Mouse (Mus musculus): Measurements from ENCODE around the gene Ube2b. TPM values are rescaled to one million over a fixed set of nuclear protein-coding genes. Genes with fewer than 3 reads are reported as not detected.

The Ube2b gene
- polyA plus RNA-seq, 1 experiment from 2014 or later, result 139 TPM

GRCm38 (mm10) chr11:52011541-52011940 is 11.0 kb upstream of the Ube2b start:
- H3K4me2 ChIP-seq (ENCODE audit: low read length), result no peak overlapping the region
- DNase-seq (ENCODE audit: low spot score) (no peak), ATAC-seq (replicated peaks; ENCODE audit: low FRiP score, low TSS enrichment, low read depth) (no peak)
- no peak overlapping the region for H3K4me3 ChIP-seq (ENCODE audit: low read depth, low read length)
- H3K27ac ChIP-seq (ENCODE audit: low read depth), result no peak overlapping the region
- H3K9me3 ChIP-seq (ENCODE audit: control insufficient read depth, low read length), result no peaks in the 10 kb centered on the region
- no peaks in the 10 kb centered on the region for H3K27me3 ChIP-seq (replicated peaks; ENCODE audit: control insufficient read depth, insufficient read depth, low read length)
- no peaks in the 10 kb centered on the region for H3K36me3 ChIP-seq (ENCODE audit: control insufficient read depth, insufficient read depth, low read length)
- H3K9ac ChIP-seq (ENCODE audit: low read length), result no peak overlapping the region
- no peaks in the 10 kb centered on the region for H3K4me1 ChIP-seq (replicated peaks; ENCODE audit: control insufficient read depth, insufficient read depth, low read length)
- 80% methylated on average over 5 of the region's 5 CpGs for WGBS

DNA sequence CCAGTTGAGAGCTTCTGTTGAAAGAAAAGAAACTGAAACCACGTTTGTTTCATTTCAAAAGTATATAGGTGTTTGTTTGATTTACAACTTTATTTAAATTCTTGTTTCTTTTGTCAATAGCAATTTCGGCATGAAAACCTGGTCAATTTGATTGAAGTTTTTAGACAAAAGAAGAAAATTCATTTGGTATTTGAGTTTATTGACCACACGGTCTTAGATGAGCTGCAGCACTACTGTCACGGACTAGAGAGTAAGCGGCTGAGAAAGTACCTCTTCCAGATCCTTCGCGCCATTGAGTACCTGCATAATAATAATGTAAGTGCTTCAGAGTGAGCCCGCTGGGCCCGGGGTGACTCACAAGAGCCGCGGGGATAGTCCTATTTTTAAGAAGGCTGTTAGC is 10.4 kb upstream of the Ube2b start:
- no peak overlapping the region for H3K4me3 ChIP-seq (ENCODE audit: low read depth, low read length)
- DNase-seq (ENCODE audit: low spot score), result no peak
- no peaks in the 10 kb centered on the region for H3K36me3 ChIP-seq (ENCODE audit: control insufficient read depth, insufficient read depth, low read length)

DNA sequence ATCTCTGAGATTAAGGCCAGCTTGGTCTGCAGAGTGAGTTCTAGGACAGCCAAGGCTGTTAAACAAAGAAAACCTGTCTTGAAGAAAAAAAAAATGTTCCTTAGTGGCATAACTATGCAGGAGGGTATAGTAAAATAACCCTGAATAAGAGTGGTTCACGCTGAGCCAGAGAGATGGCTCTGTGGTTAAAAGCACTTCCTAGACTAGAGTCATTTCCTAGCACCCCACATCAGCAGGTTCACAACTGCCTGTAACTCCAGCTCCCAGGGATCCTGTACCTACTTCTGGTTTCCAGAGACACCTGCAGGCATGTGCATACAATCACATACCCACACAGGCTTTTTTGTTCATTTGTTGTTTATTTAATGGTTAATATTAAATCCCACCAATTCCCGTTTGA is 5.0 kb upstream of the Ube2b start:
- ATAC-seq (replicated peaks; ENCODE audit: low FRiP score, low TSS enrichment, low read depth) (no peak), DNase-seq (ENCODE audit: low spot score) (no peak)
- Histone ChIP-seq H3K9ac (ENCODE audit: low read length) (0 out of 2 replicates have a peak overlapping the region, but pooled peaks have one; percentile 3), H3K36me3 (ENCODE audit: control insufficient read depth, insufficient read depth, low read length) (no peaks in the 10 kb centered on the region), H3K27ac (ENCODE audit: low read depth) (no peak overlapping the region), H3K4me2 (ENCODE audit: low read length) (peak overlapping the region; percentile 12; the same call in 1 of the 2 replicates), H3K27me3 (replicated peaks; ENCODE audit: control insufficient read depth, insufficient read depth, low read length) (no peaks in the 10 kb centered on the region), H3K4me1 (replicated peaks; ENCODE audit: control insufficient read depth, insufficient read depth, low read length) (peaks cover 10% of the 10 kb centered on the region), H3K4me3 (ENCODE audit: low read depth, low read length) (no peak overlapping the region), H3K9me3 (ENCODE audit: control insufficient read depth, low read length) (no peaks in the 10 kb centered on the region)
- WGBS, result 51% methylated on average over 2 of the region's 2 CpGs

More for the DNA sequence above, 10.4 kb upstream of the Ube2b start:
- H3K9me3 ChIP-seq (ENCODE audit: control insufficient read depth, low read length), result no peaks in the 10 kb centered on the region
- no peaks in the 10 kb centered on the region for H3K27me3 ChIP-seq (replicated peaks; ENCODE audit: control insufficient read depth, insufficient read depth, low read length)
- ATAC-seq (replicated peaks; ENCODE audit: low FRiP score, low TSS enrichment, low read depth), result no peak
- no peaks in the 10 kb centered on the region; the same call in 1 of the 2 replicates for H3K4me1 ChIP-seq (replicated peaks; ENCODE audit: control insufficient read depth, insufficient read depth, low read length)
- H3K27ac ChIP-seq (ENCODE audit: low read depth), result no peak overlapping the region
- no peak overlapping the region for H3K4me2 ChIP-seq (ENCODE audit: low read length)
- 88% methylated on average over 11 of the region's 11 CpGs for WGBS
- H3K9ac ChIP-seq (ENCODE audit: low read length), result no peak overlapping the region

GRCm38 (mm10) chr11:52003772-52004528 is 3.4 kb upstream of the Ube2b start, which contains the start of gene Cdkl3:
Gene Cdkl3, plus strand, starts transcription at chr11:52004221.
- Histone ChIP-seq H3K4me3 (ENCODE audit: low read depth, low read length) (peak within 1 kb of the TSS; percentile 83), H3K4me1 (replicated peaks; ENCODE audit: control insufficient read depth, insufficient read depth, low read length) (peaks cover 13% of the 10 kb centered on the region), H3K27me3 (replicated peaks; ENCODE audit: control insufficient read depth, insufficient read depth, low read length) (no peaks in the 10 kb centered on the region), H3K4me2 (ENCODE audit: low read length) (peak within 1 kb of the TSS; percentile 67), H3K9me3 (ENCODE audit: control insufficient read depth, low read length) (no peaks in the 10 kb centered on the region), H3K9ac (ENCODE audit: low read length) (peak within 1 kb of the TSS; percentile 73), H3K27ac (ENCODE audit: low read depth) (peak within 1 kb of the TSS; percentile 86), H3K36me3 (ENCODE audit: control insufficient read depth, insufficient read depth, low read length) (no peaks in the 10 kb centered on the region)
- ATAC-seq (replicated peaks; ENCODE audit: low FRiP score, low TSS enrichment, low read depth) (peak; percentile 88), DNase-seq (ENCODE audit: low spot score) (peak; percentile 91)
- WGBS, result under 1% methylated on average over 51 of the region's 51 CpGs

DNA sequence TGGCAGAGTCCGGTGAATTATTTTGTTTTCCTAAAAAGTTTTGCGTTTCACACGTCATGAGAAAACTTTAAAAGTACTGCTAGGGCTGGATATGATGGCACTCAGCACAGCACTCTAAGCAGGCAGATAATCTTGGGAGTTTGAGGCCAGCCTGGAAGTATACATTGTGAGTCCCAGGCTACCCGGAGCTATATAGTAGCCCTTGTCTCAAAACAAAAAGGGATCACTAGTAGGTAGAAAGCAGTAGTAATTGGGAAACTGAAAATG is 2.9 kb upstream of the Ube2b start:
- Histone ChIP-seq H3K4me1 (replicated peaks; ENCODE audit: control insufficient read depth, insufficient read depth, low read length) (peaks cover 18% of the 10 kb centered on the region), H3K36me3 (ENCODE audit: control insufficient read depth, insufficient read depth, low read length) (no peaks in the 10 kb centered on the region), H3K9ac (ENCODE audit: low read length) (peak overlapping the region; percentile 61), H3K9me3 (ENCODE audit: control insufficient read depth, low read length) (no peaks in the 10 kb centered on the region), H3K4me2 (ENCODE audit: low read length) (peak overlapping the region; percentile 67), H3K27ac (ENCODE audit: low read depth) (peak overlapping the region; percentile 86), H3K27me3 (replicated peaks; ENCODE audit: control insufficient read depth, insufficient read depth, low read length) (no peaks in the 10 kb centered on the region), H3K4me3 (ENCODE audit: low read depth, low read length) (peak overlapping the region; percentile 83)
- ATAC-seq (replicated peaks; ENCODE audit: low FRiP score, low TSS enrichment, low read depth) (no peak), DNase-seq (ENCODE audit: low spot score) (peak; percentile 63)
- WGBS, result 22% methylated on average over 4 of the region's 4 CpGs

DNA sequence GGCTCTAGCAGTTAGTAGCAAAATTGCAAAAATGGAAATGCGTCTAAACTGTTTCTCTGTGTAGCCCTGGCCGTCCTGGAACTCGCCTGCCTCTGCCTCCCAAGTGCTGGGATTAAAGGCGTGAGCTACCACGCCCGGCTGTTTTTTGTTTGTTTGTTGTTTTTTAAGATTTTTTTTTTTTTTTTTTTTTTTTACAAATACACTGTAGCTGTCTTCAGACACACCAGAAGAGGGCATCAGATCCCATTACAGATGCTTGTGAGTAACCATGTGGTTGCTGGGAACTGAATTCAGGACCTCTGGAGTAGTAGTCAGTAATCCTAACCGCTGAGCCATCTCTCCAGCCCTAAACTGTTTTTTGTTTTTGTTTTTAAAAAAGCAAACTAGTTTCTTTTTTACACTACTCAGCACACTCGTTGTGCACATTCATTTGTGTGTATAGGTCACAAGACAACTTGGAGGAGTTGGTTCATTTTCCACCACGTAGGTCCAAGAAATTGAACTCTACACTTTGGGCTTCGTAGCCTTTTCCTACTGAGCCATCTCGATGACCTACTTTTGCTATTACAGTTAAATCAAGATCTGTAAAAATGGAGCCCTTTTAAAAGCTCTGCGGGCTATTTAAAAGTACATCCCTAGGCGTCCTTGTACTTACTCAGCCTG is 2.4 kb upstream of the Ube2b start:
- no peak for ATAC-seq (replicated peaks; ENCODE audit: low FRiP score, low TSS enrichment, low read depth)
- Histone ChIP-seq H3K9me3 (ENCODE audit: control insufficient read depth, low read length) (no peaks in the 10 kb centered on the region), H3K27me3 (replicated peaks; ENCODE audit: control insufficient read depth, insufficient read depth, low read length) (no peaks in the 10 kb centered on the region), H3K27ac (ENCODE audit: low read depth) (peak overlapping the region; percentile 86), H3K4me3 (ENCODE audit: low read depth, low read length) (peak overlapping the region; percentile 83; the same call in 1 of the 2 replicates), H3K36me3 (ENCODE audit: control insufficient read depth, insufficient read depth, low read length) (no peaks in the 10 kb centered on the region), H3K4me1 (replicated peaks; ENCODE audit: control insufficient read depth, insufficient read depth, low read length) (peaks cover 23% of the 10 kb centered on the region), H3K9ac (ENCODE audit: low read length) (peak overlapping the region; percentile 61; the same call in 1 of the 2 replicates), H3K4me2 (ENCODE audit: low read length) (peak overlapping the region; percentile 67)
- no peak for DNase-seq (ENCODE audit: low spot score)
- 76% methylated on average over 13 of the region's 13 CpGs for WGBS

DNA sequence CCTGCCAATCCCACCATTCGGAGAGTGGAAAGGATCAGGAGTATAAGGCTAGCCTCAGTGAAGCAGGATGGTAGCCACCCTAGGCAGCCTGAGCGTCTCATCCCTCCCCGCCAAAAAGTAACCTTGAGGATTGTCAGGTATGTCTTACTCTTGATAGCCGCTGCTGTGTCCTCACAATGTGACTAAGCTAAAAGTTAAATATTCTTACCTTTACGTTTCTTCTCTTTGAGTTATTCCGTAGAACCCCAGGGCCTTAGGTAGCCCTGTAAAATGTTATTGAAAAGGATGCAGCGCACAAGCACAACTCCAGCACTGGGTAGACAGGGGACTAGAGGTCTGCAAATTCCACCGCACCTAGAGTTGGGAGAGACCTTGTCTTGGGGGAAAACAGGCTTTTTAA is 1.3 kb upstream of the Ube2b start:
- Histone ChIP-seq H3K9ac (ENCODE audit: low read length) (no peak overlapping the region), H3K27ac (ENCODE audit: low read depth) (no peak overlapping the region), H3K4me1 (replicated peaks; ENCODE audit: control insufficient read depth, insufficient read depth, low read length) (peaks cover 23% of the 10 kb centered on the region), H3K4me2 (ENCODE audit: low read length) (no peak overlapping the region), H3K9me3 (ENCODE audit: control insufficient read depth, low read length) (no peaks in the 10 kb centered on the region), H3K4me3 (ENCODE audit: low read depth, low read length) (no peak overlapping the region), H3K27me3 (replicated peaks; ENCODE audit: control insufficient read depth, insufficient read depth, low read length) (no peaks in the 10 kb centered on the region), H3K36me3 (ENCODE audit: control insufficient read depth, insufficient read depth, low read length) (peaks cover 11% of the 10 kb centered on the region)
- ATAC-seq (replicated peaks; ENCODE audit: low FRiP score, low TSS enrichment, low read depth) (no peak), DNase-seq (ENCODE audit: low spot score) (no peak)
- WGBS, result 90% methylated on average over 8 of the region's 8 CpGs

DNA sequence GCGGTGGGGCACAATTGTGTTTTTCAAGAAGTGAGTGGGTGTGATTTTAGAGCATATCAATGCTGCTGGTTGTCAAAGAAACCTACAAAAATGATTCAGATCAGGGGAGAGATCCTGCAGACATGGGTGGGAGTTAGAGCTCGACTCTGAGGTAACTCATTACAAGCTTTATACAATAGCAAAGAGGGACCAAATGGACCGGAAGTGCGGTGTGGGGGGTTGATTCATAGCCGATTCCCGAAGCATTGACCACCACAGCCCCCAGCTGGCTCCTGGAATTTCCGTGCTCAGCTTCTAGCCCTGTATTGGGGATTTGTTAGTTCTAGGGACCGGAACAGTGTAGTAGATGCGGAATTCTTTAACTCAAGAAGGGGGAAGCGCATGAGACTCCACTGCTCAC is 779 bp upstream of the Ube2b start:
- peak overlapping the region; percentile 61 for H3K4me2 ChIP-seq (ENCODE audit: low read length)
- peaks cover 23% of the 10 kb centered on the region for H3K4me1 ChIP-seq (replicated peaks; ENCODE audit: control insufficient read depth, insufficient read depth, low read length)
- no peaks in the 10 kb centered on the region for H3K27me3 ChIP-seq (replicated peaks; ENCODE audit: control insufficient read depth, insufficient read depth, low read length)
- DNase-seq (ENCODE audit: low spot score) (no peak), ATAC-seq (replicated peaks; ENCODE audit: low FRiP score, low TSS enrichment, low read depth) (no peak)
- H3K9me3 ChIP-seq (ENCODE audit: control insufficient read depth, low read length), result no peaks in the 10 kb centered on the region
- peak overlapping the region; percentile 25; the same call in 1 of the 2 replicates for H3K9ac ChIP-seq (ENCODE audit: low read length)
- WGBS, result 69% methylated on average over 10 of the region's 10 CpGs
- peak overlapping the region; percentile 92 for H3K4me3 ChIP-seq (ENCODE audit: low read depth, low read length)
- peaks cover 16% of the 10 kb centered on the region for H3K36me3 ChIP-seq (ENCODE audit: control insufficient read depth, insufficient read depth, low read length)
- H3K27ac ChIP-seq (ENCODE audit: low read depth), result peak overlapping the region; percentile 94; the same call in 1 of the 2 replicates

Measured in intestine, embryonic 14.5 days (tissue).